Mouse (Mus musculus): ENCODE measurements around the gene Ccdc88b.

Ccdc88b gene

DNA sequence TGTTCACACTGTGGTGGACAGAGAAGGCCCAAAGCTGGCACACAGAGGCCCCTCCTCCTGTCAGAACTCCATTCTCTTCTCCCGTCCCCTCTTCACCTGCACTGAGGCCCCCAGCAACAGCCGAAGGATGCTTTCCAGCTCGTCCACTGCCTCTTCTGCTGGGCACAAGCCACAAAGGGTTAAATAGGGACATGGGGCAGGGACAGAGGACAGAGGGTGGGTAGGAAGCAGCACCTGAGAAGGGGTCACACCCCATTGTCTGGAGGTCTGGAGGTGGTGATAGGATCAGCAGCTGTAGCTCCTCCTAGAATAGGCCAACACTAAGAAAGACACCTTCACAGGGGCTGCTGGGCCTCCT is 1.0 kb downstream of the Ccdc88b start:
- no peak for DNase-seq

GRCm38 (mm10) chr19:6856281-6857002 is 1.6 kb downstream of the Ccdc88b start:
- peak; percentile 63 for DNase-seq

DNA sequence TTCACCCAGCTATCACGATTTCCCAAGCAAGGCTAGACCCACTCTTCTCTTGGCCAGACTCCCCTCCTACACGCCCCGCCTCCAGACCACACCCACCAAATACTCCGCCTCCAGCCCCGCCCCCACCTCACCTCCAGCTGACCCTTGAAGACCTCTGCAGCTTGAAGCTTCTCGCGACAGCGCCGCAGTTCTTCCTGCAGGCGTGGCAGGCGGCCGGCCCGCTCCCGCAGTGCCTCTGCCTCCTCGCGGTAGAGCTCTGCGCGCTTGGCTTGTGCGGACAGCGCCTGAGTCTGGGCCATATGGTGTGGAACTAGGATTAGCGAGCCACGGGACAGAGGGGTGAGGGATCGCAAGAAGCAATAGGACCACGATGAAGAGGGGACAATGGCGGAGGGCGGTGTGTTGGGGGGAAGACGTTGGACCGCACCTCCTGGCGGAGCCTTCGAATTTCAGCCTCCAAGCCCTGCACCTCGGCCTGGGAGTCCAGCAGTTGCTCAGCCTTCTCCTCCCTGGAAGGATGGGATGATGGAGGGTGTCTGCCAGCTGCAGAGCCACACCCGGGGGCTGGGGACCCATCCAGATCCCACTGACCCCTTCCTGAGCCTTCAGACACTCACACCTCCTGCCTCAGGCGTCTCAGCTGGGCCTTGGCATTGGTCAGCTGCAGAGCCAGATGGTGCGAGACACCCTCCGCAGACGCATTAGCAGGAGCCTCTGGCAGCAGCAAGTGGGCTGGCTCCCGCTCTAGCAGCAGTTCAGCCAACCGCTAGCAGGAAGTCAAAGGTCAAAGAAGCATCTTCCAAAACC is 2.6 kb downstream of the Ccdc88b start:
- no peak for DNase-seq

GRCm38 (mm10) chr19:6854658-6855057 is 3.4 kb downstream of the Ccdc88b start:
- DNase-seq = no peak

DNA sequence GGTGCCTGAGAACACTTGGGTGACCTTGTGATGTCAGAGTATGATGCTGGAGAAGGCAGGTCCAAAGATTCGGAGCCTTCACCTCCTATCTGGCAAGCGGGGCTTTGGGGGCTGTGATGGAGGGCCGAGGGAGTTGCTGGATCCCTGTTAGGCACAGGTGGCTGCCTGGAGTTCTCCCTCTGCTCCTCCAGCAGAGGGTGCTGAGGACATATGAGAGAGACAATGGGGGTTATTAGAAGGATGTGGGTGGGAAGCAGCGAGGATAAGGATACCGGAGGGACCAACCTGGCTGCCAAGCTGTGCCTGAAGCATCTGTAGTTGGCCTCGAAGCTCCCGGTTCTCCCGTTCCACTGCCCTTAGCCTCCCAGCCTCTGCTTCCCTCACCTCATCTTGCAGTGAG is 4.1 kb downstream of the Ccdc88b start:
- no peak for DNase-seq

DNA sequence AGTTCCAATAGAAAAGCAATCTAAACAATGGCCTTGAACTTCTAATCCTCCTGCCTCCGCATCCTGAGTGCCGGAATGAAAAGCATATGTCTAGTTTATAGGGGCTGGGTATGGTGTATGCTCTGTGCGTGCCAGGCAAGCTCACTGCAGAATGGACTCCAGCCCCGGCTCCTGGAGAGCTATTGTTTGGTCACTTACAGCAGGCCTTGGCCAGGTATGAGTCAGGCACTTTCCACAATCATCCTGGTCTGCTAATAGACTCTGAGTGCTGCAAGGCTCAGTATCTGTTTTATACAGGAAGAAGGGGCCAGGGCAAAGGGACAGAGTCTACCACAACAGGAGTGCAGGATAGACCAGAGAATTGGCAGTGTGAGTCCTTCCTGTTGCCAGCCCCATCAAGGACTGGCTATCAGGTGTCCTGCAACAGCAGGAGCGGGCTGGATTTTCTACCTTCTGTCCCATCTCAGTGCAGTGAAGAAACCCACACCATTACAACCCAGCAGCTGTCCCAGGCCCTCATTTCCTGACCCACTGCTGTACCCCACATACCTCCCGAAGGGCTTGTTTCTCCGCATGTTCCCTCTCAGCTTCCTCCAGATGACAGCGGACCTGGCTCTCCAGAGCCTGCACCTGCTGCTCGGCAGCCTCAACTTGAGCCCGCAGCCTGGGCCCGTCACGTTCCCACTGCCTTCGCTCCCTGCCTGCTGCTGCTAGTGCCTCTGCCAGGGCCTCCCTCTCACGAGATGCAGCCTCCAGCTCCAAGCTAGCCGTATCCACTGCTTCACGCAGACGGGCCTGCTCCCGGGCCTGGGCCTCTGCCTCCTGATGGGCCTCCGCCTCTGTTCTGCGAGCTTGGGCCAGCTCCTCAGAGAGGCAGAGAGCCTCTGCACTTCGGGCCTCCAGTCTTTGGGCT is 5.4 kb downstream of the Ccdc88b start:
- no peak for DNase-seq

- no peak for DNase-seq
These were observed 6.5 kb downstream of the Ccdc88b start for GRCm38 (mm10) chr19:6851497-6851896.

DNA sequence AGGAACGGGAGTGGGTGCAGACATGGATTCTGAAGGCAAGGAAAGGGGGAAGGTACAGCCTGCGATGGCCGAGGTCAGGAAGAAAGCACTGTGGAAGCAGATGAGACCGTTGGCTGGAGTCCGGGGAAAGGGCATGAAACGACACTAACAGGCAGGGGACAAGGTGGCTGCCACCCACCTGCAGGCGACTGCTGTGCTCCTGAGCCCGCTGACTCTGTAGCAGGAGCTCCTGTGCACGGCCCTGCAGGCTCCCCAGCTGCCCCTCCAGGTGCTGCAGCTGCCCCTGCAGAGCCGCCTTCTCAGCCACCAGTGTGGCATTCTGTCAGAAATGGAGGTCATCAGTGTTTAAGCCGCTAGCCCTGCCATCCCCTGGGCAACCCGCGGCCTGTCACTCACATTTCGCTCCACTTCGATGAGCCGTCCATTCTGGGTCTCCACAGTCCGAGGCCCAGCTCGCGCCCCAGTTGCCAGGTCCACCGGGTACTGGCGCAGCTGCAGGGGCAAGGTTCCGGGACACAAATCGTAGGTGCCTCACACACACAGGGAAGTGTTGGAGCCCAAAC is 8.4 kb downstream of the Ccdc88b start:
- no peak for DNase-seq

DNA sequence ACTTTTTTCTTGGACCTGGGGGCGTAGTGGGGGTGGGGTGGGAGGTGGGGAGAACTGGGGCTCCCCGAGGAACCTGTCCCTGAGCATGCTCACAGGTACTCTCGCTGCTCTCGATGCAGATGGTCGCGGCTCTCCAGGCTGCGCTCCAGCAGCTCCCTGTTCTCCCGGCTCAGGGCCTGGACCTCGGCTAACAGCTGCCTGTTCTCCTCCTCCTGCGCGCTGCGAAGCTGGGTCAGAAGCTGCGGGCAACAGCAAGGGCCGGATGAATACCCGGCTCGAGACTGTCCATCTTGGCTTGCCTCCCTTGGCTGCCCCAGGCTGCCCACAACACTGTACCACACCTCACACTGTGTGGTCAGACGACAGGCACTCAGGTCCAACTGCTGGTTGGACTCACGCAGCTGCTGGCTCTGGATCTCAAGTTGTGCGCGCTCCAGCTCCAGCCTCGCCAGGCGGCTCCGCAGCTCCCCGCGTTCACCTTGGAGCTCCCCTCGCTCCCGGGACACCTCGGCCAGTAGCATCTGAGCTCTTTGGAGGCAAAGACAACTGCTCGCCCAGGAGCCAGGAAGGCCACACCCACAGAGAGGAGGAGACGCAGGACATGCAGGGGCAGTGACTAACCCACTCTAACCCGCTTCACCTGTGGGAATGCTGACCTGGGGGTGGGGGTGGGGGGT is 10.0 kb downstream of the Ccdc88b start:
- no peak for DNase-seq

DNA sequence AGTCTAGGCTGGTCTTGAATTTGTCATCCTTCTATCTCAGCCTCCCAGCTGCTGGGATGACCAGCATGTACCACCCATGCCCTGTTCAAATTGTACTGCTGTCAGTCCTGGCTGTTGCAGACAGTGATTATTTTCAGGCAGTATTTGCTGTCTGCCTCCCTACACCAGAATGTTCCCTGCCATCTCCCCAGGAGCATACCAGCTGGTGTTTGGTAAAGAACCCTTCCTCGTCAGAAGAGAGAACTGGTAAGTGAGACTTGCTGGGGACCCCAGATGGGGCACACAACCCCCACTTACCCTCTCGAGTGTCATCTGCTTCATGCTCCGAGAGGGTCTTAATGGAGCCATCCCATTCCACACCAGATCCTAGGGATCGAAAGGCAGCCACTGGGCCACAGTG is 12.0 kb downstream of the Ccdc88b start:
- no peak for DNase-seq

GRCm38 (mm10) chr19:6842353-6842752 is 15.7 kb downstream of the Ccdc88b start:
- no peak for DNase-seq

DNA sequence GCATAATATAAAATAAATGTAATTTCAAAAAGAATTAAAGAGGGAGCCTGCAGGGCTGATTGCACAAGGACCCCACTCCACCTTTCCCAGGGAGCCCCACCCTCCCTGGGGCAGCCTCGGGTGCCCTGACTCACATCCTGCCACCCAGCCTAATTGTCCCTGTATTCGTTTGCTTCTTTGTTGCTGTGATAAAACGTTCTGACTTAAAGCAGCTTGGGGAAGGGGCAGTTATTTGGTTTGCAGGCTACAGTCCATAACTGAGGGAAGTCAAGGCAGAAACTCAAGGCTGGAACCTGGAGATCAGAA is 16.8 kb downstream of the Ccdc88b start:
- no peak for DNase-seq

- peak; percentile 64 for DNase-seq
These were observed 17.3 kb downstream of the Ccdc88b start, which contains the start of gene Rps6ka4 for GRCm38 (mm10) chr19:6840475-6841291. Gene Rps6ka4 (minus strand): TSS chr19:6840636.

DNA sequence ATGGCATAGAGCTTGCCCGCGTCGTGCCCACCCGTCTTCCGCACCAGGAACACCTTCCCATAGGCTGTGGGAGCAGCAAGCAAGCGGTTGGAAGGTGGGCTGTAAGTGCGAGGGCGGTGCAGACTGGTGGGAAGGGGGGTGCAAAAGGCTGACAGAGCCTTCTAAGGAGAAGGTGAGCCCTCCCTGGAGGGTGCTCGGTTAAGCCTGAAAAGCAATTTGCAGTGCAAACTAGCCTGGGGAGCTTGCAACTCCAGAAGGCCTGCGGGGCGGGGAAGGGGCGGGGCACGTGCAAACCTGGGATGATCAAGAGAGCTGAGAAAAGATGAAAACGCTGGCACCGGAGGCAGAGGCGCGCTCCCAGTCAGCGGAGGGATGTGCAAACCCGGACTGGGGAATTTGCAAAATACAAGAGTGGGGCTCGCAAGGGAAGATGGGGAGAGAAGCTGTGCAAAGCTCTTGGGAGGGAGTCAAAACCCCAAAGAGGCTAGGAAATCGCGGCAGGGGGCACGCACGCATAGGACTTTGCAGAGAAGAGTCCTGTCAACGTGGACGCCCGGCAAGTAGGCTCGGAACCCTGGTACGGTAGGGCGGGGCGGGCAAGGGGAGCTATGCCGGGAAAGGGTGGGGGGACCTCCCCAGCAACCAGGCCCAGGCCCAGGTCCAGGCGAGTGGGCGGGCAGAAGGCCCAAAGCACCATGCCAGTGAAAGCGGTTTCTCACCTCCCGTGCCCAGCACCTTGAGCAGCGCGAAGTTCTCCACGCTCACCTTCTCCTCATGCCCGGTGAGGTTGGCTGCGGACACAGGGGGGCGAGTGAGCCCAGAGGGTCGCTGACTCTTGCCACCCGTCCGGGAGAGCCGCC is 18.2 kb downstream of the Ccdc88b start:
- DNase-seq = peak; percentile 54

- no peak for DNase-seq
These were observed 25.6 kb downstream of the Ccdc88b start for GRCm38 (mm10) chr19:6832363-6832762.

GRCm38 (mm10) chr19:6831331-6831730 is 26.7 kb downstream of the Ccdc88b start:
- DNase-seq = no peak

- DNase-seq = no peak
These were observed 27.3 kb downstream of the Ccdc88b start for GRCm38 (mm10) chr19:6830556-6831316.

DNA sequence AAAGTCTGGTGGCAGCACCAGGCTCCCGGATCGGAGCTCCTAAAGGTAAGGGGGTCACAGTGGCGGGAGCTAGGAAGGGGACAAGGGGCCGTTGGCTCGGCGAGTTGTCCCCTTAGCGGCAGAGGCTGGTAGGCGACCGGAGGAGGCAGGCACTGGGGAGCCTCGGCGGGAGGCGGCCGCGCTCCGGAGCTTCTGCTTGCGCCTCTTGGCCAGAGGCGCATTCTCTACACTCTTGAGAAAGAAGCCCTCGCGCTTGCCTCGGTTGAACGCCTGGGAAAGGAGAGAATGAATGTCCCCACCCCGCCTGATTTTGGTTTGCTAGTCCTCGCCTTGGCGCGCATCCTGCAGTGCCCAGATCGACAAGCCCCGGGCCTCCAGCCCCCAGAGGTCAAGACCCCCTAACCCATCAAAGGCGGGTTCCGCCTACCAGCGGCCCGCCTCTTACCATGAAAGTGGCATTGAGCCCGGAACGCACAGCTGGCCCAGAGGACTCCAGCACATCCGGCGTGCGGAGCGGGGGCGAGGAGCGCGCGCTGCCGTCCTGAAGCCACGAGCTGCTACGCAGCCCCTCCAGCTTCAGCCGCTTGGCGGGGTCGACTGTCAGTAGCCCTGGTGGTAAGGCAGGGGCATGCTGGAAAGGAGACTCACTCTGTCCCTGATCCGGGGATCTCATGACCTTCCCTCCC is 28.0 kb downstream of the Ccdc88b start:
- no peak for DNase-seq

DNA sequence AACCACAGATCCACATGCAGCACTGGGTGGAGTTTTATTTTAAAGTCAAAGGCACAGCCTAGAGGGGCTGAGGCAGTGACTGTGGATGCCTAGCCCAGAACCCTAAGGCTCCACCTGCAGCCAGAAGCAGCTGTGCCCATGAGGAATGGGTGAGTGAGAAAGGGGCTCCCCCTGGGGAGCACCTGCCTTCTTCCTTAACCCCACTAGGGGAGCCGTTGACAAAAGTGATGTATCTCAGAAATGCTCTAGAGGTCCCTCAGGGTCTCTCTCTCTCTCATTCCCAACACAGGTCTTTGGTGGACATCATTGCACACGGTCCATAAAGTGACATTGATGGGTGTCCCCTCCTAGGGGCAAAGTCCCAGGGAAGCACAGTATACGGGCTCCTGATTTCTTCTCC is 28.9 kb downstream of the Ccdc88b start:
- no peak for DNase-seq

All from layer of hippocampus, adult 9-11 months (tissue).